Mouse (Mus musculus): ENCODE results near the gene Ralgapa2. TPM values are rescaled to one million over a fixed set of nuclear protein-coding genes. Genes with fewer than 3 reads are reported as not detected.

Ralgapa2 gene
- polyA plus RNA-seq, 1 experiment from 2014 or later, result 11.4 TPM

GRCm38 (mm10) chr2:146423032-146423691, 89.0 kb downstream of the Ralgapa2 start:
- Histone ChIP-seq H3K36me3 (peaks cover 3% of the 10 kb centered on the region; the same call in 1 of the 2 replicates), H3K27ac (no peak overlapping the region), H3K9me3 (no peaks in the 10 kb centered on the region), H3K9ac (no peak overlapping the region), H3K4me2 (replicated peaks) (no peak overlapping the region), H3K4me1 (no peaks in the 10 kb centered on the region), H3K27me3 (replicated peaks) (no peaks in the 10 kb centered on the region), H3K4me3 (no peak overlapping the region)
- 93% methylated on average over 5 of the region's 5 CpGs for WGBS
- no peak for ATAC-seq (ENCODE audit: low FRiP score, low read depth)

GRCm38 (mm10) chr2:146416283-146416682, 95.9 kb downstream of the Ralgapa2 start:
- Histone ChIP-seq H3K4me1 (no peaks in the 10 kb centered on the region), H3K9me3 (no peaks in the 10 kb centered on the region), H3K27me3 (replicated peaks) (no peaks in the 10 kb centered on the region), H3K36me3 (peaks cover 3% of the 10 kb centered on the region; the same call in 1 of the 2 replicates), H3K4me3 (no peak overlapping the region), H3K27ac (no peak overlapping the region), H3K9ac (no peak overlapping the region), H3K4me2 (replicated peaks) (no peak overlapping the region)
- ATAC-seq (ENCODE audit: low FRiP score, low read depth), result no peak
- 87% methylated on average over 2 of the region's 2 CpGs for WGBS

- Histone ChIP-seq H3K4me2 (replicated peaks) (peak overlapping the region; percentile 34), H3K27ac (no peak overlapping the region)
Observed at GRCm38 (mm10) chr2:146414484-146415291, 97.5 kb downstream of the Ralgapa2 start.

GRCm38 (mm10) chr2:146412733-146413132, 99.4 kb downstream of the Ralgapa2 start:
- H3K4me2 ChIP-seq (replicated peaks), result no peak overlapping the region
- no peaks in the 10 kb centered on the region for H3K36me3 ChIP-seq
- no peaks in the 10 kb centered on the region for H3K9me3 ChIP-seq
- no peak overlapping the region for H3K9ac ChIP-seq
- WGBS, result 89% methylated on average over 9 of the region's 9 CpGs
- no peaks in the 10 kb centered on the region for H3K4me1 ChIP-seq
- no peak overlapping the region for H3K27ac ChIP-seq
- no peaks in the 10 kb centered on the region for H3K27me3 ChIP-seq (replicated peaks)
- no peak overlapping the region for H3K4me3 ChIP-seq
- no peak for ATAC-seq (ENCODE audit: low FRiP score, low read depth)

More at GRCm38 (mm10) chr2:146414484-146415291, 97.5 kb downstream of the Ralgapa2 start:
- H3K4me3 ChIP-seq, result no peak overlapping the region
- 40% methylated on average over 8 of the region's 8 CpGs for WGBS
- peak; percentile 93 for ATAC-seq (ENCODE audit: low FRiP score, low read depth)
- no peaks in the 10 kb centered on the region for H3K4me1 ChIP-seq
- H3K36me3 ChIP-seq, result no peaks in the 10 kb centered on the region
- H3K9ac ChIP-seq, result no peak overlapping the region
- H3K9me3 ChIP-seq, result no peaks in the 10 kb centered on the region
- H3K27me3 ChIP-seq (replicated peaks), result no peaks in the 10 kb centered on the region

GRCm38 (mm10) chr2:146411904-146412303, 100.2 kb downstream of the Ralgapa2 start:
- Histone ChIP-seq H3K9ac (no peak overlapping the region), H3K36me3 (no peaks in the 10 kb centered on the region), H3K27me3 (replicated peaks) (no peaks in the 10 kb centered on the region), H3K4me3 (no peak overlapping the region), H3K4me2 (replicated peaks) (no peak overlapping the region), H3K27ac (no peak overlapping the region), H3K9me3 (no peaks in the 10 kb centered on the region), H3K4me1 (no peaks in the 10 kb centered on the region)
- ATAC-seq (ENCODE audit: low FRiP score, low read depth), result no peak
- WGBS, result 84% methylated on average over 5 of the region's 5 CpGs

GRCm38 (mm10) chr2:146407078-146407477, 105.1 kb downstream of the Ralgapa2 start:
- no peaks in the 10 kb centered on the region for H3K27me3 ChIP-seq (replicated peaks)
- H3K4me1 ChIP-seq, result no peaks in the 10 kb centered on the region
- ATAC-seq (ENCODE audit: low FRiP score, low read depth), result no peak
- no peaks in the 10 kb centered on the region for H3K36me3 ChIP-seq
- 88% methylated on average over 4 of the region's 4 CpGs for WGBS
- no peak overlapping the region for H3K4me3 ChIP-seq
- no peak overlapping the region for H3K4me2 ChIP-seq (replicated peaks)
- no peaks in the 10 kb centered on the region for H3K9me3 ChIP-seq
- no peak overlapping the region for H3K27ac ChIP-seq
- H3K9ac ChIP-seq, result no peak overlapping the region

GRCm38 (mm10) chr2:146401588-146401987, 110.6 kb downstream of the Ralgapa2 start:
- Histone ChIP-seq H3K4me2 (replicated peaks) (no peak overlapping the region), H3K27ac (no peak overlapping the region), H3K4me3 (no peak overlapping the region), H3K36me3 (no peaks in the 10 kb centered on the region), H3K9ac (no peak overlapping the region), H3K9me3 (no peaks in the 10 kb centered on the region), H3K27me3 (replicated peaks) (no peaks in the 10 kb centered on the region), H3K4me1 (peaks cover 7% of the 10 kb centered on the region; the same call in 1 of the 2 replicates)
- no peak for ATAC-seq (ENCODE audit: low FRiP score, low read depth)

- Histone ChIP-seq H3K9ac (no peak overlapping the region), H3K36me3 (no peaks in the 10 kb centered on the region), H3K4me1 (peaks cover 7% of the 10 kb centered on the region; the same call in 1 of the 2 replicates), H3K9me3 (no peaks in the 10 kb centered on the region), H3K4me3 (no peak overlapping the region), H3K4me2 (replicated peaks) (no peak overlapping the region), H3K27ac (no peak overlapping the region), H3K27me3 (replicated peaks) (no peaks in the 10 kb centered on the region)
- no peak for ATAC-seq (ENCODE audit: low FRiP score, low read depth)
- WGBS, result 29% methylated on average over 2 of the region's 2 CpGs
Observed at GRCm38 (mm10) chr2:146400738-146401137, 111.4 kb downstream of the Ralgapa2 start.

GRCm38 (mm10) chr2:146398211-146398865, 113.8 kb downstream of the Ralgapa2 start:
- Histone ChIP-seq H3K27me3 (replicated peaks) (no peaks in the 10 kb centered on the region), H3K9ac (no peak overlapping the region), H3K4me2 (replicated peaks) (no peak overlapping the region), H3K27ac (no peak overlapping the region), H3K9me3 (no peaks in the 10 kb centered on the region), H3K4me3 (no peak overlapping the region), H3K4me1 (peaks cover 7% of the 10 kb centered on the region; the same call in 1 of the 2 replicates), H3K36me3 (no peaks in the 10 kb centered on the region)
- 93% methylated on average over 6 of the region's 6 CpGs for WGBS
- ATAC-seq (ENCODE audit: low FRiP score, low read depth), result no peak

GRCm38 (mm10) chr2:146387211-146387610, 124.9 kb downstream of the Ralgapa2 start:
- no peak overlapping the region for H3K4me2 ChIP-seq (replicated peaks)
- H3K4me1 ChIP-seq, result no peaks in the 10 kb centered on the region
- H3K27ac ChIP-seq, result no peak overlapping the region
- no peak overlapping the region for H3K9ac ChIP-seq
- no peak for ATAC-seq (ENCODE audit: low FRiP score, low read depth)
- H3K9me3 ChIP-seq, result no peaks in the 10 kb centered on the region
- H3K4me3 ChIP-seq, result no peak overlapping the region
- H3K27me3 ChIP-seq (replicated peaks), result no peaks in the 10 kb centered on the region
- H3K36me3 ChIP-seq, result no peaks in the 10 kb centered on the region
- WGBS, result 92% methylated on average over 2 of the region's 2 CpGs

GRCm38 (mm10) chr2:146384582-146384981, 127.6 kb downstream of the Ralgapa2 start:
- Histone ChIP-seq H3K27me3 (replicated peaks) (no peaks in the 10 kb centered on the region), H3K27ac (no peak overlapping the region), H3K4me2 (replicated peaks) (no peak overlapping the region), H3K9me3 (no peaks in the 10 kb centered on the region), H3K9ac (no peak overlapping the region), H3K4me1 (no peaks in the 10 kb centered on the region), H3K4me3 (no peak overlapping the region), H3K36me3 (no peaks in the 10 kb centered on the region)
- ATAC-seq (ENCODE audit: low FRiP score, low read depth), result no peak
- WGBS, result 23% methylated on average over 1 of the region's 1 CpGs

- Histone ChIP-seq H3K36me3 (no peaks in the 10 kb centered on the region), H3K4me1 (no peaks in the 10 kb centered on the region), H3K27ac (no peak overlapping the region), H3K27me3 (replicated peaks) (no peaks in the 10 kb centered on the region), H3K4me3 (no peak overlapping the region), H3K4me2 (replicated peaks) (no peak overlapping the region), H3K9ac (no peak overlapping the region), H3K9me3 (no peaks in the 10 kb centered on the region)
- WGBS, result 67% methylated on average over 5 of the region's 5 CpGs
- no peak for ATAC-seq (ENCODE audit: low FRiP score, low read depth)
Observed at GRCm38 (mm10) chr2:146376293-146376692, 135.9 kb downstream of the Ralgapa2 start.

All from neural tube, embryonic 12.5 days (tissue).